Mouse (Mus musculus): ENCODE results near the gene Asz1. TPM values are rescaled to one million over a fixed set of nuclear protein-coding genes. Genes with fewer than 3 reads are reported as not detected.

Asz1 gene
- polyA plus RNA-seq, 1 experiment from 2014 or later = not detected

DNA sequence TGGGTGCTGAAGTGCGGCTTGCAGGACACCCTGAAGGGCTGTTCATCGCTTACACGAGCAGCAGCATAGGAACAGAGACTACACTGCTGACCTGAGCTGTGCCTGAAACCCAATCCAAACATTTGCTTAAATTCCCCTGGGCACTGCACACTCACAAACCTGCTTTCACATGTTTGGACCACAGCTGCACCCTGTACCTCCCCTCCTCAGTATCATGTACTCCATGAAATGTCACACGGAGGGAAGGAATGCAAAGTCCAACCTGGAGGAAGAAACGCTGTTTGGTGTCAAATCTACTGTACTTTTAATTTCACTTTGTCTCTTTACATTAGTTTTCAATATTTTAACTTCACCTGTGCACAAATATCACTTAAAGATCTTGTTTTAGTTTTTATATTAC, 19.8 kb downstream of the Asz1 start:
- H3K36me3 ChIP-seq (ENCODE audit: insufficient read depth, low read length) = no peaks in the 10 kb centered on the region
- no peaks in the 10 kb centered on the region for H3K4me1 ChIP-seq (replicated peaks; ENCODE audit: insufficient read depth, low read length)
- no peak overlapping the region for H3K4me3 ChIP-seq (replicated peaks; ENCODE audit: low read depth, low read length)
- DNase-seq (ENCODE audit: low spot score) = no peak
- no peak for ATAC-seq (replicated peaks; ENCODE audit: low FRiP score, low read depth)
- 66% methylated on average over 5 of the region's 5 CpGs for WGBS
- H3K9me3 ChIP-seq (replicated peaks; ENCODE audit: low read length) = no peaks in the 10 kb centered on the region
- no peak overlapping the region for H3K27ac ChIP-seq
- no peak overlapping the region for H3K9ac ChIP-seq (ENCODE audit: low read depth, low read length)
- TF ChIP-seq CTCF (IDR thresholded peaks at IDR 0.05; ENCODE audit: low read depth) = no peak
- H3K27me3 ChIP-seq (ENCODE audit: insufficient read depth, low read length) = no peaks in the 10 kb centered on the region
- H3K4me2 ChIP-seq (ENCODE audit: low read length) = no peak overlapping the region

DNA sequence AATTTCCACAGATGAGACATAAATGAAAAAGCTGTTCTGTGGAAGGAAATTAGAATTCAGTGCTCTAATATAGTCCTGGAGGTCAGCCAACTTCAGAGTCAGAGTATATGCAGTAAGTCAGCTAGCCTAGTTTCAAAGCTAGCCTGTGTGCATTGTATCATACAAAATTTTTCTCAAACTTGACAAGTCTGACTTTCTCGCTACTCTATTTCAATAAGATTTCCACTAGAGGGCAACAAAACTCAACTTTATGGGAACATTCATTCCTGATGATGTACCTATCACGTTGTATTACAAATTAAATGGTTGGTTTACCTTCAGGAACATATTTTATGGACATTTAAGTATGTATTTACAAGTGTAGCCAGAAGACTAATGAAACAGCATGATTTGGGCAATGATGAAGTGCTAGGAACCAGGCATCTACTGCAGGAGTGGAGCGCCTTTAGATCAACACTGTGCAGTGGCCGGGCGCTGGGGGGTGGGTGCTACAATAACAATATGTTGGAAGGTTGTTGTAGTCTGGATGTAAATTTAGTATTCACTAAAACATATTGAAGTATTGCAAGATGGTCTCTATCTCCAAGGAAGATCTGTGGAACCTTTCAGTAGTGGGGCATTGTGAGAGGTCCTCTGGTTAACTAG, 21.6 kb downstream of the Asz1 start:
- H3K9me3 ChIP-seq (replicated peaks; ENCODE audit: low read length) = no peaks in the 10 kb centered on the region
- peak; percentile 71 for DNase-seq (ENCODE audit: low spot score)
- peak; percentile 76 for TF ChIP-seq CTCF (IDR thresholded peaks at IDR 0.05; ENCODE audit: low read depth)
- no peak overlapping the region for H3K4me2 ChIP-seq (ENCODE audit: low read length)
- no peak overlapping the region for H3K9ac ChIP-seq (ENCODE audit: low read depth, low read length)
- H3K27me3 ChIP-seq (ENCODE audit: insufficient read depth, low read length) = no peaks in the 10 kb centered on the region
- H3K4me3 ChIP-seq (replicated peaks; ENCODE audit: low read depth, low read length) = no peak overlapping the region
- 58% methylated on average over 5 of the region's 5 CpGs for WGBS
- no peak for ATAC-seq (replicated peaks; ENCODE audit: low FRiP score, low read depth)
- H3K4me1 ChIP-seq (replicated peaks; ENCODE audit: insufficient read depth, low read length) = no peaks in the 10 kb centered on the region
- no peak overlapping the region for H3K27ac ChIP-seq
- H3K36me3 ChIP-seq (ENCODE audit: insufficient read depth, low read length) = no peaks in the 10 kb centered on the region

GRCm38 (mm10) chr6:18078615-18079014, 30.2 kb downstream of the Asz1 start:
- Histone ChIP-seq H3K4me2 (ENCODE audit: low read length) (no peak overlapping the region), H3K36me3 (ENCODE audit: insufficient read depth, low read length) (no peaks in the 10 kb centered on the region), H3K4me1 (replicated peaks; ENCODE audit: insufficient read depth, low read length) (no peaks in the 10 kb centered on the region), H3K9me3 (replicated peaks; ENCODE audit: low read length) (no peaks in the 10 kb centered on the region), H3K27me3 (ENCODE audit: insufficient read depth, low read length) (no peaks in the 10 kb centered on the region), H3K9ac (ENCODE audit: low read depth, low read length) (no peak overlapping the region), H3K4me3 (replicated peaks; ENCODE audit: low read depth, low read length) (no peak overlapping the region), H3K27ac (no peak overlapping the region)
- peak; percentile 85 for TF ChIP-seq CTCF (IDR thresholded peaks at IDR 0.05; ENCODE audit: low read depth)
- peak; percentile 76 for DNase-seq (ENCODE audit: low spot score)
- 29% methylated on average over 1 of the region's 1 CpGs for WGBS
- no peak for ATAC-seq (replicated peaks; ENCODE audit: low FRiP score, low read depth)

- no peaks in the 10 kb centered on the region for H3K27me3 ChIP-seq (ENCODE audit: insufficient read depth, low read length)
- H3K4me2 ChIP-seq (ENCODE audit: low read length) = no peak overlapping the region
- no peak overlapping the region for H3K9ac ChIP-seq (ENCODE audit: low read depth, low read length)
- no peaks in the 10 kb centered on the region for H3K9me3 ChIP-seq (replicated peaks; ENCODE audit: low read length)
- no peak overlapping the region for H3K4me3 ChIP-seq (replicated peaks; ENCODE audit: low read depth, low read length)
- DNase-seq (ENCODE audit: low spot score) (no peak), ATAC-seq (replicated peaks; ENCODE audit: low FRiP score, low read depth) (no peak)
- no peak overlapping the region for H3K27ac ChIP-seq
- no peak for TF ChIP-seq CTCF (IDR thresholded peaks at IDR 0.05; ENCODE audit: low read depth)
- WGBS = 72% methylated on average over 7 of the region's 7 CpGs
- no peaks in the 10 kb centered on the region for H3K36me3 ChIP-seq (ENCODE audit: insufficient read depth, low read length)
- no peaks in the 10 kb centered on the region for H3K4me1 ChIP-seq (replicated peaks; ENCODE audit: insufficient read depth, low read length)
Measured at GRCm38 (mm10) chr6:18076986-18077385, 31.9 kb downstream of the Asz1 start.

DNA sequence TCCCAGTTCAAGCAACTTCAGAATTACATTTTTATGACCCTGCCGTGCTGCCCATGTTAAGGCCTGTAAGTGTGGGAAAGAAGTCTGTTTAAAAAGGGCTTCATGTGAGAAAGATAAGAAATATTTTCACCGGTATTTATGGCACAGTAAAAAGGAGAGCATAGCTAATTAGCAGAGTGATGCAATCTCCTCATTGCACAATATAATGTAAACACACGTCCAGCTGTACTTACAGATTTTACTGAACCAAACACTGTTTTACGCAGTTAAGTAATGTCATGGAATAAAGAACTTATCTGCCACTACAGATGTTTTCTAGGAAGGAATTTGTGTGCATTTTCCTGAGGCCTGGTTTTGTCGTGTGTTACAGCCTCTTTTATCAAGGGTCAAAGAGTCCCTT, 32.3 kb downstream of the Asz1 start:
- ATAC-seq (replicated peaks; ENCODE audit: low FRiP score, low read depth) (no peak), DNase-seq (ENCODE audit: low spot score) (no peak)
- no peaks in the 10 kb centered on the region for H3K9me3 ChIP-seq (replicated peaks; ENCODE audit: low read length)
- H3K36me3 ChIP-seq (ENCODE audit: insufficient read depth, low read length) = no peaks in the 10 kb centered on the region
- no peak overlapping the region for H3K27ac ChIP-seq
- no peak overlapping the region for H3K4me3 ChIP-seq (replicated peaks; ENCODE audit: low read depth, low read length)
- no peak for TF ChIP-seq CTCF (IDR thresholded peaks at IDR 0.05; ENCODE audit: low read depth)
- H3K9ac ChIP-seq (ENCODE audit: low read depth, low read length) = no peak overlapping the region
- 44% methylated on average over 5 of the region's 5 CpGs for WGBS
- no peaks in the 10 kb centered on the region for H3K27me3 ChIP-seq (ENCODE audit: insufficient read depth, low read length)
- no peak overlapping the region for H3K4me2 ChIP-seq (ENCODE audit: low read length)
- H3K4me1 ChIP-seq (replicated peaks; ENCODE audit: insufficient read depth, low read length) = no peaks in the 10 kb centered on the region

GRCm38 (mm10) chr6:18057899-18058298, 51.0 kb downstream of the Asz1 start:
- no peak for TF ChIP-seq CTCF (IDR thresholded peaks at IDR 0.05; ENCODE audit: low read depth)
- H3K4me2 ChIP-seq (ENCODE audit: low read length) = no peak overlapping the region
- H3K27ac ChIP-seq = no peak overlapping the region
- no peaks in the 10 kb centered on the region for H3K4me1 ChIP-seq (replicated peaks; ENCODE audit: insufficient read depth, low read length)
- no peaks in the 10 kb centered on the region for H3K9me3 ChIP-seq (replicated peaks; ENCODE audit: low read length)
- H3K36me3 ChIP-seq (ENCODE audit: insufficient read depth, low read length) = no peaks in the 10 kb centered on the region
- ATAC-seq (replicated peaks; ENCODE audit: low FRiP score, low read depth) (no peak), DNase-seq (ENCODE audit: low spot score) (no peak)
- H3K27me3 ChIP-seq (ENCODE audit: insufficient read depth, low read length) = no peaks in the 10 kb centered on the region
- no peak overlapping the region for H3K4me3 ChIP-seq (replicated peaks; ENCODE audit: low read depth, low read length)
- WGBS = 83% methylated on average over 4 of the region's 4 CpGs
- H3K9ac ChIP-seq (ENCODE audit: low read depth, low read length) = no peak overlapping the region

- ATAC-seq (replicated peaks; ENCODE audit: low FRiP score, low read depth) (no peak), DNase-seq (ENCODE audit: low spot score) (no peak)
- no peak overlapping the region for H3K4me3 ChIP-seq (replicated peaks; ENCODE audit: low read depth, low read length)
- no peaks in the 10 kb centered on the region for H3K36me3 ChIP-seq (ENCODE audit: insufficient read depth, low read length)
- H3K27ac ChIP-seq = no peak overlapping the region
- 71% methylated on average over 5 of the region's 5 CpGs for WGBS
- H3K27me3 ChIP-seq (ENCODE audit: insufficient read depth, low read length) = no peaks in the 10 kb centered on the region
- no peak overlapping the region for H3K9ac ChIP-seq (ENCODE audit: low read depth, low read length)
- H3K9me3 ChIP-seq (replicated peaks; ENCODE audit: low read length) = no peaks in the 10 kb centered on the region
- no peak for TF ChIP-seq CTCF (IDR thresholded peaks at IDR 0.05; ENCODE audit: low read depth)
- H3K4me1 ChIP-seq (replicated peaks; ENCODE audit: insufficient read depth, low read length) = no peaks in the 10 kb centered on the region
- H3K4me2 ChIP-seq (ENCODE audit: low read length) = no peak overlapping the region
Measured at GRCm38 (mm10) chr6:18051702-18052101, 57.2 kb downstream of the Asz1 start.

All from kidney, postnatal 0 days (tissue).